Mouse (Mus musculus) lung, postnatal 0 days (tissue): ENCODE data around the gene Nacc1. TPM values are rescaled to one million over a fixed set of nuclear protein-coding genes. Genes with fewer than 3 reads are reported as not detected.
"Not testable (repeated sequence)": the region's sequence is repeated elsewhere in the genome, so short reads cannot be mapped to it uniquely, and the experiment has no call there.

Experiments
- ATAC-seq: fragments of 200-750 bp; cut with Nextera tagmentation; 2 replicates; pipeline ENCODE4 v1.8.0; 2017; ENCODE audit warnings: moderate library complexity
- DNase-seq: peaks from one replicate; pipeline ENCODE4 v3.0.0-alpha.2; 2016; ENCODE audit warnings: low spot score
- H3K27ac ChIP-seq: fragments of 300-500 bp; sonication (generic); 2 replicates; pipeline ENCODE4 v1.5.1; 2014; ENCODE audit warnings: antibody characterized with exemption, mild to moderate bottlenecking, low read length, mixed read lengths
- H3K27me3 ChIP-seq: fragments of 300-500 bp; sonication (generic); replicated peaks from 2 replicates; pipeline ENCODE4 v1.6.1; 2014; ENCODE audit warnings: low read length, mixed read lengths; ENCODE audit not compliant: insufficient read depth
- H3K36me3 ChIP-seq: fragments of 300-500 bp; sonication (generic); 2 replicates; pipeline ENCODE4 v1.6.1; 2014; ENCODE audit warnings: low read length, mixed read lengths; ENCODE audit not compliant: insufficient read depth
- H3K4me1 ChIP-seq: fragments of 300-500 bp; sonication (generic); 2 replicates; pipeline ENCODE4 v1.6.1; 2014; ENCODE audit warnings: antibody characterized with exemption, low read depth, low read length, mixed read lengths; ENCODE audit not compliant: insufficient read depth
- H3K4me2 ChIP-seq: fragments of 300-500 bp; sonication (generic); replicated peaks from 2 replicates; pipeline ENCODE4 v1.6.1; 2014; ENCODE audit warnings: low read depth, mild to moderate bottlenecking, low read length, moderate library complexity, mixed read lengths
- H3K4me3 ChIP-seq: fragments of 300-500 bp; sonication (generic); 2 replicates; pipeline ENCODE4 v1.5.1; 2014; ENCODE audit warnings: low read depth, low read length
- H3K9ac ChIP-seq: fragments of 300-500 bp; sonication (generic); replicated peaks from 2 replicates; pipeline ENCODE4 v1.6.1; 2014; ENCODE audit warnings: low read depth, mild to moderate bottlenecking
- H3K9me3 ChIP-seq: fragments of 300-500 bp; sonication (generic); 2 replicates; pipeline ENCODE4 v1.6.1; 2016; ENCODE audit warnings: low read length, mixed read lengths
- CTCF ChIP-seq: IDR thresholded peaks from 2 replicates; pipeline ENCODE4 v1.5.1; 2016; ENCODE audit warnings: antibody characterized with exemption, mild to moderate bottlenecking
- EP300 ChIP-seq: IDR thresholded peaks from 2 replicates; pipeline ENCODE4 v1.6.1; 2016; ENCODE audit warnings: antibody characterized with exemption, mild to moderate bottlenecking, control low read depth
- WGBS: fragments of 180-500 bp; shearing (Covaris S2); extraction: QIAGEN DNeasy Blood & Tissue Kit; methylation state at CpG from one replicate; pipeline ENCODE4 v1.1.7; 2014; 5-methylcytosine and 5-hydroxymethylcytosine counted together
- polyA plus RNA-seq: library from polyadenylated mRNA; unstranded; fragments of >200 nt; fragmentation: Nextera tagmentation; extraction: Ambion mirVana; gene quantifications from 2 replicates; pipeline ENCODE4 v1.2.1, GENCODE M21; 2015

Nacc1 gene
- polyA plus RNA-seq, 1 experiment from 2014 or later = 7.4 TPM

DNA sequence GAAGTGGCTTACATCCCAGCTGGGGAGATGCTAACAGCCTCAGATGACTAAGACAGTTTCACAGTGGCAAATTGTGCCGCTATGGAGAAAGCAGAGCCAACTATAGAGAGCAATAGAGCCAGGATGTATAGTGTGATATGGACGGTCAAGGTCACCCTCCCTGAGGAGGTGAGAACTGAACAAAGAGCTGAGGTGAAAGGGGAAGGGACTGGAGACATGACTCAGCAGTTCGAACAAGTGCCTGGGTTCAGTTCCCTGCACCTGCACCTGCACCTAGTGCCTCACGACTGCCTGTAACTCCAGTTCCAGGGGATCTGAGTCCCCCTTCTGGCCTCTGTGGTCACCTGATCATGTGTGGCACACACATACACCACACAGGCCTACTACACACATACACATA, 57.5 kb downstream of the Nacc1 start:
- ATAC-seq = no peak
- WGBS = 63% methylated on average over 4 of the region's 4 CpGs
- TF ChIP-seq CTCF (no peak), EP300 (no peak)

DNA sequence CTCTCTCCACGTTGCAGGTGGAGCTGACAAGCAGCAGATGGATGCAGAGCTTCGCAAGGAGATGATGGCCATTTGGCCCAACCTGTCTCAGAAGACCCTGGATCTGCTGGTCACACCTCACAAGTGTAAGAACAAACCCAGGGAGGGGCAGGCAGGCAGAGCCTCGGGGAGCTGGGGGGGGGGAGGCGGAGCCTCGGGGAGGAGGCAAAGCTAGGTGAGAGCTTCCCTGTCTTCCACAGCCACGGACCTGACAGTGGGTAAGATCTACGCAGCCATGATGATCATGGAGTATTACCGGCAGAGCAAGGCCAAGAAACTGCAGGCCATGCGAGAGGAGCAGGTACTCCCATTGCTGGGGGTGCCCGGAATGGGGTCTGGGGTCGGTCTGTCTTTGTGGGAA, 58.1 kb downstream of the Nacc1 start:
- H3K9me3 ChIP-seq = no peaks in the 10 kb centered on the region
- H3K4me2 ChIP-seq = no peak overlapping the region
- no peaks in the 10 kb centered on the region for H3K36me3 ChIP-seq
- H3K9ac ChIP-seq = no peak overlapping the region
- no peak overlapping the region for H3K4me3 ChIP-seq
- no peaks in the 10 kb centered on the region for H3K27me3 ChIP-seq
- H3K27ac ChIP-seq = no peak overlapping the region
- WGBS = 67% methylated on average over 11 of the region's 11 CpGs
- no peak for ATAC-seq
- TF ChIP-seq EP300 = no peak
- no peak for TF ChIP-seq CTCF
- H3K4me1 ChIP-seq = no peaks in the 10 kb centered on the region
- no peak for DNase-seq

More for the DNA sequence above, 57.5 kb downstream of the Nacc1 start:
- DNase-seq = no peak
- H3K4me1 ChIP-seq = no peaks in the 10 kb centered on the region
- no peak overlapping the region for H3K4me2 ChIP-seq
- no peak overlapping the region for H3K27ac ChIP-seq
- no peaks in the 10 kb centered on the region for H3K9me3 ChIP-seq
- no peak overlapping the region for H3K9ac ChIP-seq
- no peaks in the 10 kb centered on the region for H3K27me3 ChIP-seq
- H3K36me3 ChIP-seq = no peaks in the 10 kb centered on the region
- H3K4me3 ChIP-seq = no peak overlapping the region

DNA sequence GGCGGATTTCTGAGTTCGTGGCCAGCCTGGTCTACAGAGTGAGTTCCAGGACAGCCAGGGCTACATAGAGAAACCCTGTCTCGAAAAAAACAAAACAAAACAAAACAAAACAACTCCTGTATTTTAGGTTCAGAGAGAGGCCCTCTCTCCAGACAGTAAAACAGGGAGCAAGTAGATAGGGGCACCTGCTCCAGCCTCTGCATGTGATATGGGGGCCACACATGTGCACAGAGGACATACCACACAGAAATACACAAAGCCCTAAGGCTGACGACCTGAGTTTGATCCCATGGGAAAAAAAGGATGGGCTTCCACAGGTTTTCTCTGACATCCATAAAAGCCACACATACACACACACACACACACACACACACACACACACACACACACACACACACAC, 64.2 kb downstream of the Nacc1 start:
- H3K9me3 ChIP-seq, H3K36me3 ChIP-seq, H3K4me1 ChIP-seq, ATAC-seq, DNase-seq, H3K9ac ChIP-seq, H3K4me2 ChIP-seq, H3K27ac ChIP-seq, H3K4me3 ChIP-seq, H3K27me3 ChIP-seq: not testable (repeated sequence)
- 78% methylated on average over 4 of the region's 4 CpGs for WGBS

DNA sequence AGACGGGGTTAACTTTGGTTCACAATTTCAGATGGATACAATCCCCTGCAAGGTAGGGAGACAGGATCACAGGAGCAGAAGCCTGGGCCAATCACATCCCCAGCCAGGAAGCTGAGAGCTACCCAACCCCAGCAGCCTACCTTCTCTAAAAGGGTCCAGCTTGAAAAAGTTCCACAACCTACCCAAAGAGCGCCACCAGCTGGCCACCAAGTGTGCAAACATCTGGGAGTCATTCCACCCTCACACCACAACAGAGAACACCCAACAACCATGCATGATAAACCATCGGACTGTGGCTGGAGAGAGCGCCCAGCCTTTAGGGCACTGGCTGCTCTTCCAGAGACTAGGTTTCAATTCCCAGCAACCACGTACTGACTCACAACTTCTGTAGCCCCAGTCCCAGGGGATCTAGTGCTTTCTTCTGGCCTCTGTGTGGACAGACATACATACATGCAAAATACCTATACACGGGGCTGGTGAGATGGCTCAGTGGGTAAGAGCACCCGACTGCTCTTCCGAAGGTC, 66.5 kb downstream of the Nacc1 start:
- peak; percentile 34 for TF ChIP-seq CTCF
- TF ChIP-seq EP300 = no peak
- Histone ChIP-seq H3K4me2 (no peak overlapping the region), H3K9ac (no peak overlapping the region), H3K36me3 (no peaks in the 10 kb centered on the region), H3K27ac (no peak overlapping the region), H3K4me1 (no peaks in the 10 kb centered on the region), H3K27me3 (no peaks in the 10 kb centered on the region), H3K4me3 (no peak overlapping the region), H3K9me3 (no peaks in the 10 kb centered on the region)
- ATAC-seq (no peak), DNase-seq (no peak)
- 61% methylated on average over 8 of the region's 8 CpGs for whole genome bisulfite sequencing

Other genes with a start within 250 kb of the Nacc1 start
- 113 and 140 TPM in 2 replicates for gene Ier2, start 25.0 kb downstream of the Nacc1 start, polyA plus RNA-seq
- 38.4 and 43.4 TPM in 2 replicates for gene Trmt1, start 1.6 kb downstream of the Nacc1 start, polyA plus RNA-seq
- gene Lyl1, start 13.6 kb upstream of the Nacc1 start, polyA plus RNA-seq = 11.6 and 13.9 TPM in 2 replicates
- gene G430095P16Rik, start 35.1 kb upstream of the Nacc1 start, polyA plus RNA-seq = 2.0 and 2.8 TPM in 2 replicates
- 38.8 and 45.1 TPM in 2 replicates for gene Nfix, start 112.5 kb upstream of the Nacc1 start, polyA plus RNA-seq
- 6.2 and 6.8 TPM in 2 replicates for gene Dand5, start 135.0 kb upstream of the Nacc1 start, polyA plus RNA-seq
- gene Gadd45gip1, start 143.7 kb upstream of the Nacc1 start, polyA plus RNA-seq = 24.4 and 24.8 TPM in 2 replicates
- 77.9 and 85.7 TPM in 2 replicates for gene Rad23a, start 152.8 kb upstream of the Nacc1 start, polyA plus RNA-seq
- 318 and 405 TPM in 2 replicates for gene Calr, start 159.1 kb upstream of the Nacc1 start, polyA plus RNA-seq
- gene Farsa, start 169.1 kb upstream of the Nacc1 start, polyA plus RNA-seq = 44.0 and 44.6 TPM in 2 replicates
- 11.1 and 11.4 TPM in 2 replicates for gene Syce2, start 184.2 kb upstream of the Nacc1 start, polyA plus RNA-seq
- gene Gcdh, start 206.1 kb upstream of the Nacc1 start, polyA plus RNA-seq = 16.2 and 21.1 TPM in 2 replicates
- 0.69 and 1.1 TPM in 2 replicates for gene Klf1, start 214.1 kb upstream of the Nacc1 start, polyA plus RNA-seq
- gene Dnase2a, start 220.7 kb upstream of the Nacc1 start, polyA plus RNA-seq = 24.0 and 29.1 TPM in 2 replicates
- 0.32 and 0.33 TPM in 2 replicates for gene Mast1, start 249.5 kb upstream of the Nacc1 start, polyA plus RNA-seq